Mouse (Mus musculus) frontal cortex, adult 2 months (tissue): Measurements from ENCODE around the gene Ddx56. TPM values are rescaled to one million over a fixed set of nuclear protein-coding genes. Genes with fewer than 3 reads are reported as not detected.

Experiments used
- DNase-seq, 2 experiments: peaks; one replicate each; pipeline ENCODE4 v3.0.0; 2022; ENCODE audit warnings: low spot score in 1 of 2; ENCODE audit errors: extremely low spot score in 1 of 2
- polyA plus RNA-seq: library from polyadenylated mRNA; depleted of rRNA; stranded (reverse); fragments of >200 nt; gene quantifications from 2 replicates; pipeline ENCODE4 v1.2.3, GENCODE M21; 2012; rRNA removed

Ddx56 gene
- polyA plus RNA-seq: 42.4 and 45.9 TPM in 2 replicates

DNA sequence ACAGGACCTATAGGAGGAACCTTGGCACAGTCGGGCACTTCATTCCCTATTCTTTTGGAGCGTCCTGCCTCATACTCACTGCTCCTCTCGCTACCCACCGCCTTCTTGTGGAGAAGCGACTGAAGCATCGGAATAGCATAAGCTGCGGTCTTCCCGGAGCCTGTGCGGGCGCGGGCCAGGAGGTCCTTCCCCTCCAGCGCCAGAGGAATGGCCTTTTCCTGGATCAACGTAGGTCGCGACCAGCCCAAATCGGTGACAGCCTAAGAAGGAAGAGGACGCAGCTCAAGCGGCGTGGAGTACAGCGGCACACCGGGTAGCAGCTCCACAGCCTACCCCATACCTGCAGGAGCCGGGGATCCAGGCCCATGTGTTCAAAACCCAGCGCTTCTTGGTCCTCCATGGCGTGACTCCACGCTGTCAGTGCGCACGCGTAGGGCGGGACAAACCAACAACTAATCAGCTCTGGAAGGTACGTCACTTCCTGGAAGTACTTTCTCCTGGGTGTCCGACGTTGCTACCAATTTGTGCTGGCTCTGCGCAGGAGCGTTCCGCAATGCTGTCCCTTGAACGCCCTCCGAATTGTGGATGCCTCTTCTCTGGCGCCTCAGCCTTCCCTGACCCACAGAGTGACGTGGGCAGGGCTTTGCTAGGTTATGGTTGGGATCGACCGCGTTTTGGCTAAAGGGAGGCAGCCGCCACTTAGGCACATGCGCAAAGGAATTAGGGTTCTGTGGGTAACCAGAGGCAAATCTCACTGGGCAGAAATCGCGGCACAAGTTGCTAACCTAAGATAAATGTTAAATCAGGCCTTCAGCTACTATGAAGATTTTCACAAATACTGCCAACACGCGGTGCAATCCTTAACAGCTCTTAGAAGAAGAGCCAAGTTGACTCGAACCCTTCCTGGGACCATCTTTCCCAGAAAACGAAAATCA, at the start of gene Ddx56:
Ddx56 (minus strand) TSS at position 453 of the 935 bp plus-strand sequence.
- DNase-seq: peak; percentile 91 to 95

DNA sequence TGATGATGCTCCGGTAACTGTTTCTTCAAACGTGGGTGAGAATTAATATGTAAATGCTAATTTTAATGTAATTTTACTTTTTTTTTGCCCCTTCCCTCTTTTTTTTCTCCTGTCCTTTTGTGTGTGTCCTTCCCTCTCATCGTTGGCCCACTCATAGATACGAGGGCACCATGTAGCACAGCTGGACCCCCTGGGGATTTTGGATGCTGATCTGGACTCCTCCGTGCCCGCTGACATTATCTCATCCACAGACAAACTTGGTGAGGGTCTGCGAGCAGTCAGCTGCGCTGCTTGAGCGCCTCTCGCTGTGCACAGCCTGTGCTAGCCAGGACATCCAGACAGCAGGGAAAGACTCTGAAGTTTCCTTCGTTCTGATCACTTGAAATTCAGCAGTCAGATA, 49.2 kb upstream of the Ddx56 start:
- DNase-seq: no peak

- DNase-seq: peak in 1 of 2 experiments; percentile 42
Observed at GRCm38 (mm10) chr11:6313874-6314406, 46.4 kb upstream of the Ddx56 start.

DNA sequence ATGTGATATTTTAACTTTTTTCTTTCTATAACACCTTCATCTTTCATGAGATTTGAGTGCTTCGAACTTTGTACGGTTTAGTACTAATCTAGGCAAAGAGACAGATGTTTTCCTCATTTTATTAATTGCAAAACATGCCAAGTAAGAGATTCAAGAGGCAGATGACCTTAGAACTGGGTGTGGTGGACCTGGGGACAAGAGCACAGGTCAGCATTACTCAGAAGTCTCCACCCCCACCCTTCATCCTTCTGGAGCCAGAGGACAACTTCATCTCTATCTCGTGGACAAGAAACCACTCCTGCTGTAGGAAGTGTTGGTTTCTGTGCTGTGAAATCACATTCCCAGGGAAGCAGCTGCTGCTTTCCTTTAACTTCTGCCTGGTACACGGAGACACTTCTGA, 40.6 kb upstream of the Ddx56 start:
- no peak for DNase-seq

DNA sequence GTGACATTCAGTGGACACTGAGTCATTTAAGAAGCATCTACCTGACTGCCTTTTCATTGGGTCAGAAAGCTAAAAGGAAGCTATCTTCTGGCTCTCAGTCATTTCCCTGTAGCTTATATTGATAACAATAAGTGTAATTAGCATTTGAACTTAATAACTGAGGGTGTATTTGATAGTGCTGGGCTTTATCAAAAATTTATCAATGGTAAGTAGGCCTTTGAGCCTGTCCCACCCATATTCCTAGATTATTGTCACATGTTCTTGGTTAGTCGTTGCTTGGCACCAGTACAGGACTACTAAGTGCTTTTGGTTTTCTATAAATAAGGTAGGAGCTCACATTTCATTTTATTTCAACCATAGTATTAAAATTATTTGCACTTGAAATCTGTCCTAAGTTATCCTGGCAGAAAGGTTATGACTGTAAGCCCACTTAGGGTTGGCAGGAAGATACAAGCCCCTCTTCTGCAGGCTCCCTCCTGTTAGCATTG, 38.4 kb upstream of the Ddx56 start:
- DNase-seq: no peak

- DNase-seq: no peak
Observed at GRCm38 (mm10) chr11:6302793-6303192, 35.2 kb upstream of the Ddx56 start.

DNA sequence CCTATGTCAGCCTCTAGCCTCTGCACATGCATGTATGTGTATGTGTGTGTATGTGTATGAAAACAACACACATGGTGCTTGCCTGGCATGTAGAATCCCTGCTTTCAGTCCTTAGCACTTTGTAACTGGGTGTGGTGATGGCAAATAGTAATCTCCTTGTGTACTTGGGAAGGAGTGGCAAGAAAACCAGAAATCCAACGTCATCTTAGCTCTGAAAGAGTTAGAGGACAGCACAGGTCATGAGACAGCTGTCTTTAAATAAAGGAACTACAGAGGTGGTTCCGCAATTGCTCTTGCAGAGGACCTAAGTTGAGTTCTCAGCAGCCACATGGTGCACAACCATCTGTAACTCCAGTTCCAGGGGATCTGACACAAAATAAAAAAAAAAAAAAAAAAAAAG, 31.9 kb upstream of the Ddx56 start:
- DNase-seq: no peak

- DNase-seq: no peak
Observed at GRCm38 (mm10) chr11:6296077-6296476, 28.5 kb upstream of the Ddx56 start.

DNA sequence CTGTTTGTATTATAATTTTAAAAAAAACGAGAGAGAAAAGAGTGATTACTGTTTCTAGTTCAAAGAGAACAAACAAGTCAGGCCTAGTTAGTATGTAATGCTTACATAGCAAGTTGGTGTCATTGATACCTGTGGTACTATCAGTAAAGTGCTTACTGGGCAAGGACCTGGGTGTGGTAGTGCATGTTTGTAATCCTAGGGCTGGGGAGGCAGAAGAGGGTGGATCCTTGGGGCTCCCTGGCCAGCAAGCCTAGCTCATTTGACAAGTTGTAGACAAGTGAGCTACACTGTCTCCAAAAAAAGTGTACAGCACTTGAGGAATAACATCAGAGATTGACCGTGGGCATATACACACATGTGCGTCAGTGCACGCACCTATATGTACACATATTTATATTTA, 27.1 kb upstream of the Ddx56 start:
- no peak for DNase-seq

DNA sequence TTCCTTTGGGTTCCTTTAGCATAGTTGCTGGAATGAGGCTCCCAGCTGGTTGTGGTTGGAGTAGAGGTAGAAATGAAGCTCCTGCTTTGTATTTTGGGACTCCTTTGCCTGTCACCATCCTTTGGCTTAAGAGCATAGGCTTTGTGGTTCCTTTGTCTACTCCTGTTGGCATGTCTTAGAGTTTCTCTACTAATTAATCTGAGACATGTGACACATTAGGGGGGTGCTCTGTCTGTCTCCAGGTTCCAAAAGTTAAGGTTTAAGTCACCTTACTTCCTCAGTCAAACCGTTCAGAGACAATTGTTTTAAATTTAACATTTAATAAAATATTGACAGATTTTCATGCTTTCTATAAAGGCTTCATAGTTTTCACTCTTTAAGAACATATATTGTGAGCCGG, 26.0 kb upstream of the Ddx56 start:
- no peak for DNase-seq

GRCm38 (mm10) chr11:6292988-6293349, 25.4 kb upstream of the Ddx56 start:
- DNase-seq: no peak

GRCm38 (mm10) chr11:6292116-6292987, 24.8 kb upstream of the Ddx56 start:
- peak; percentile 77 to 82 for DNase-seq

DNA sequence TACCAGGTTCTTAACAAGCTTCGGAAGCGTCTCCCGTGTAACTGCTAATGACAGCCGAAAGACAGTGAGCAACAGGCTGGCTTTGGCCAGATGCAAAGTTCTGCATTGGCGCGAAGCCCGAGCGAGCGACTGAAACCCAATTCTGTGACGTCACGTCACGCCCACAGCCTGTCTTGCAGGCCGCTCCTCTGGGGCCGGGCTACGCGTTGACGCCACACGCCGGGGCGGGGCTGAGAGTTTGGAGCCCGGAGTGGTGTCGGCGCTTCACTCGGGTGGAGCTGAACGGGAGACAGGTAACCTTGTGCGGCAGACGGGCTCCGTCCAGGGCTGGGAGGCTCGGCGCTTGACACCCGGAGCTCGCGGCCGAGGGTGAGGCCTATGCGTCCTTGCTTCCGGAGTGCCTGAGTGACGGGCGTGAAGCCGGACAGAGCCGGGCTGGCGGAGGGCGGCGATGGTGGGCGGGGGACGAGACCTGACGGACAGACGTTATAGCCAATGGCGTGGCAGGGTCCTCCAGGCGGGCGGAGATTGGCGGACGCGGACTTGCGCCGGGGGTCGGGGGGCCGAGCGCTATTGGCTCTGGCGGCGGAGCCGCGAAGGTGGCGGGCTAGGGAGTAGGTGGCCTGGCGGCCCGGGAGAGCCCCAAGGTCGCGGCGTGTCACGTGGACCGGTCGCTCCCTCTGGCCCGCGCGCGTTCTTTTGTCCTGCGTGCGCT, 24.0 kb upstream of the Ddx56 start, which contains the start of gene Ogdh:
Ogdh (plus strand) TSS at position 233 of the 715 bp plus-strand sequence.
- peak; percentile 95 to 98 for DNase-seq

GRCm38 (mm10) chr11:6290883-6291282, 23.3 kb upstream of the Ddx56 start:
- no peak for DNase-seq

DNA sequence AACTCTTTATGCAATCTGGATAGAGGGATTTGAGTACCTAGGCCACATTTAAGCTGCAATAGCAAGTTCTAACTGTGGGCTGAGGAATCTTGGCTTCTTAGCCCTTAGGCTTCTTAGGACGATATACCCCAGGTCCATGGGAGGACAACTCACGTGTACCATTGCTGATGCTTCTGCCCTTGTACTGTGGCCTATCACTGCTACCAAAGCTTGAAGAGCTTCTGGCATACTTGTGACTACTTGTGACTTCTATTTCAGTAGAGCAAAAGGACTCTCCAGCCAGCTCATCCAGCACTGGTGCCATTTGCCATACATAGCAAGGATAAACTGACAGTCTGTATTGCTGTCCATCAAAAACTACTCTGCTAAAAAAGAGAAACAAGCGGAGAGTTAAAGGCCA, 22.6 kb upstream of the Ddx56 start:
- no peak for DNase-seq

GRCm38 (mm10) chr11:6282940-6283339, 15.4 kb upstream of the Ddx56 start:
- DNase-seq: no peak

GRCm38 (mm10) chr11:6276466-6276865, 8.9 kb upstream of the Ddx56 start:
- no peak for DNase-seq

- no peak for DNase-seq
Observed at GRCm38 (mm10) chr11:6275094-6275484, 7.5 kb upstream of the Ddx56 start.

GRCm38 (mm10) chr11:6274387-6275093, 7.0 kb upstream of the Ddx56 start, which contains the start of gene Tmed4:
TSS of gene Tmed4 (minus strand) at chr11:6274870.
- DNase-seq: peak; percentile 93 to 99

- DNase-seq: no peak
Observed at GRCm38 (mm10) chr11:6273607-6274006, 6.0 kb upstream of the Ddx56 start.
